Mouse (Mus musculus) kidney, postnatal 0 days (tissue): ENCODE results near the gene Mfsd14b. TPM values are rescaled to one million over a fixed set of nuclear protein-coding genes. Genes with fewer than 3 reads are reported as not detected.
A peak's percentile ranks its signal among the peaks of the same experiment; 100 is the strongest.

ENCODE experiments used
- ATAC-seq: fragments of 200-750 bp; cut with Nextera tagmentation; replicated peaks from 2 replicates; pipeline ENCODE4 v1.8.0; 2017; ENCODE audit warnings: low read depth, moderate number of reproducible peaks, moderate TSS enrichment, moderate library complexity; ENCODE audit not compliant: low FRiP score
- DNase-seq: peaks from one replicate; pipeline ENCODE4 v3.0.0-alpha.2; 2016; ENCODE audit warnings: low spot score
- H3K27ac ChIP-seq: fragments of 300-500 bp; sonication (generic); 2 replicates; pipeline ENCODE4 v1.5.1; 2014; ENCODE audit warnings: mild to moderate bottlenecking
- H3K27me3 ChIP-seq: fragments of 300-500 bp; sonication (generic); 2 replicates; pipeline ENCODE4 v1.6.1; 2014; ENCODE audit warnings: low read length, mixed read lengths; ENCODE audit not compliant: insufficient read depth
- H3K36me3 ChIP-seq: fragments of 300-500 bp; sonication (generic); 2 replicates; pipeline ENCODE4 v1.6.1; 2014; ENCODE audit warnings: low read length, mixed read lengths; ENCODE audit not compliant: insufficient read depth
- H3K4me1 ChIP-seq: fragments of 300-500 bp; sonication (generic); replicated peaks from 2 replicates; pipeline ENCODE4 v1.6.1; 2014; ENCODE audit warnings: antibody characterized with exemption, low read length, mixed read lengths; ENCODE audit not compliant: insufficient read depth
- H3K4me2 ChIP-seq: fragments of 300-500 bp; sonication (generic); 2 replicates; pipeline ENCODE4 v1.6.1; 2014; ENCODE audit warnings: mild to moderate bottlenecking, low read length, moderate library complexity, mixed read lengths
- H3K4me3 ChIP-seq: fragments of 300-500 bp; sonication (generic); replicated peaks from 2 replicates; pipeline ENCODE4 v1.5.1; 2014; ENCODE audit warnings: low read depth, low read length
- H3K9ac ChIP-seq: fragments of 300-500 bp; sonication (generic); 2 replicates; pipeline ENCODE4 v1.6.1; 2014; ENCODE audit warnings: low read depth, low read length
- H3K9me3 ChIP-seq: fragments of 300-500 bp; sonication (generic); replicated peaks from 2 replicates; pipeline ENCODE4 v1.6.1; 2016; ENCODE audit warnings: low read length, inconsistent platforms, mixed read lengths
- CTCF ChIP-seq: IDR thresholded peaks from 2 replicates; pipeline ENCODE4 v1.5.1; 2016; ENCODE audit warnings: antibody characterized with exemption, low read depth, mild to moderate bottlenecking, moderate library complexity
- WGBS: fragments of 180-500 bp; shearing (Covaris S2); extraction: QIAGEN DNeasy Blood & Tissue Kit; methylation state at CpG from one replicate; pipeline ENCODE4 v1.1.7; 2014; 5-methylcytosine and 5-hydroxymethylcytosine counted together
- polyA plus RNA-seq: library from polyadenylated mRNA; unstranded; fragments of >200 nt; fragmentation: Nextera tagmentation; extraction: Ambion mirVana; gene quantifications from 2 replicates; pipeline ENCODE4 v1.2.1, GENCODE M21; 2015

The Mfsd14b gene
- polyA plus RNA-seq, 1 experiment from 2014 or later: 52.4 TPM

- 60% methylated on average over 3 of the region's 3 CpGs for WGBS
- Histone ChIP-seq H3K36me3 (no peaks in the 10 kb centered on the region), H3K27ac (peak overlapping the region; percentile 96)
These were observed 464 bp upstream of the Mfsd14b start for GRCm38 (mm10) chr13:65113239-65113638.

GRCm38 (mm10) chr13:65111961-65112360 lies 814 bp downstream of the Mfsd14b start:
- peak overlapping the region; percentile 68 for H3K4me2 ChIP-seq
- no peak for ATAC-seq
- no peaks in the 10 kb centered on the region for H3K36me3 ChIP-seq
- no peaks in the 10 kb centered on the region for H3K9me3 ChIP-seq
- H3K9ac ChIP-seq: peak overlapping the region; percentile 94
- DNase-seq: peak; percentile 56
- no peaks in the 10 kb centered on the region for H3K27me3 ChIP-seq
- peak overlapping the region; percentile 96 for H3K27ac ChIP-seq
- no peaks in the 10 kb centered on the region for H3K4me1 ChIP-seq
- no peak for TF ChIP-seq CTCF
- peak overlapping the region; percentile 87 for H3K4me3 ChIP-seq
- WGBS: 1% methylated on average over 5 of the region's 5 CpGs

More at GRCm38 (mm10) chr13:65113239-65113638, 464 bp upstream of the Mfsd14b start:
- no peaks in the 10 kb centered on the region for H3K4me1 ChIP-seq
- ATAC-seq (peak; percentile 55), DNase-seq (no peak)
- peak overlapping the region; percentile 68 for H3K4me2 ChIP-seq
- peak overlapping the region; percentile 87 for H3K4me3 ChIP-seq
- TF ChIP-seq CTCF: no peak
- peak overlapping the region; percentile 94 for H3K9ac ChIP-seq
- no peaks in the 10 kb centered on the region for H3K27me3 ChIP-seq
- no peaks in the 10 kb centered on the region for H3K9me3 ChIP-seq

- DNase-seq (no peak), ATAC-seq (no peak)
- H3K9ac ChIP-seq: no peak overlapping the region
- H3K36me3 ChIP-seq: 0 out of 2 replicates have a peak, but pooled peaks cover 5% of the 10 kb centered on the region
- H3K27me3 ChIP-seq: no peaks in the 10 kb centered on the region
- TF ChIP-seq CTCF: no peak
- no peak overlapping the region for H3K27ac ChIP-seq
- no peaks in the 10 kb centered on the region for H3K4me1 ChIP-seq
- 91% methylated on average over 3 of the region's 3 CpGs for WGBS
- peaks cover 7% of the 10 kb centered on the region for H3K9me3 ChIP-seq
- no peak overlapping the region for H3K4me3 ChIP-seq
- no peak overlapping the region for H3K4me2 ChIP-seq
These were observed 11.5 kb downstream of the Mfsd14b start for GRCm38 (mm10) chr13:65101232-65101631.

- no peak overlapping the region for H3K9ac ChIP-seq
- no peak overlapping the region for H3K4me3 ChIP-seq
- H3K27me3 ChIP-seq: no peaks in the 10 kb centered on the region
- H3K36me3 ChIP-seq: 0 out of 2 replicates have a peak, but pooled peaks cover 5% of the 10 kb centered on the region
- H3K4me2 ChIP-seq: no peak overlapping the region
- no peak for DNase-seq
- H3K27ac ChIP-seq: no peak overlapping the region
- TF ChIP-seq CTCF: no peak
- H3K9me3 ChIP-seq: peaks cover 7% of the 10 kb centered on the region
- 97% methylated on average over 9 of the region's 9 CpGs for WGBS
- no peaks in the 10 kb centered on the region for H3K4me1 ChIP-seq
- ATAC-seq: no peak
These were observed 12.1 kb downstream of the Mfsd14b start for GRCm38 (mm10) chr13:65100678-65101077.

GRCm38 (mm10) chr13:65097018-65097417 lies 15.8 kb downstream of the Mfsd14b start:
- H3K36me3 ChIP-seq: 0 out of 2 replicates have a peak, but pooled peaks cover 5% of the 10 kb centered on the region
- H3K4me1 ChIP-seq: no peaks in the 10 kb centered on the region
- DNase-seq (no peak), ATAC-seq (no peak)
- no peak overlapping the region for H3K27ac ChIP-seq
- TF ChIP-seq CTCF: no peak
- H3K27me3 ChIP-seq: no peaks in the 10 kb centered on the region
- H3K4me3 ChIP-seq: no peak overlapping the region
- peaks cover 7% of the 10 kb centered on the region for H3K9me3 ChIP-seq
- H3K4me2 ChIP-seq: no peak overlapping the region
- no peak overlapping the region for H3K9ac ChIP-seq

GRCm38 (mm10) chr13:65095923-65096322 lies 16.9 kb downstream of the Mfsd14b start:
- 0 out of 2 replicates have a peak, but pooled peaks cover 5% of the 10 kb centered on the region for H3K36me3 ChIP-seq
- H3K4me1 ChIP-seq: no peaks in the 10 kb centered on the region
- H3K4me2 ChIP-seq: no peak overlapping the region
- peaks cover 7% of the 10 kb centered on the region; the same call in 1 of the 2 replicates for H3K9me3 ChIP-seq
- DNase-seq (no peak), ATAC-seq (no peak)
- TF ChIP-seq CTCF: no peak
- WGBS: 95% methylated on average over 4 of the region's 4 CpGs
- no peak overlapping the region for H3K9ac ChIP-seq
- H3K27me3 ChIP-seq: no peaks in the 10 kb centered on the region
- H3K4me3 ChIP-seq: no peak overlapping the region
- no peak overlapping the region for H3K27ac ChIP-seq

- no peaks in the 10 kb centered on the region for H3K9me3 ChIP-seq
- WGBS: 88% methylated on average over 2 of the region's 2 CpGs
These were observed 42.8 kb downstream of the Mfsd14b start for GRCm38 (mm10) chr13:65069969-65070368.

More at GRCm38 (mm10) chr13:65069969-65070368, 42.8 kb downstream of the Mfsd14b start:
- H3K4me2 ChIP-seq: no peak overlapping the region
- ATAC-seq (no peak), DNase-seq (no peak)
- H3K4me3 ChIP-seq: no peak overlapping the region
- H3K4me1 ChIP-seq: no peaks in the 10 kb centered on the region
- TF ChIP-seq CTCF: no peak
- H3K36me3 ChIP-seq: peaks cover 16% of the 10 kb centered on the region; the same call in 1 of the 2 replicates
- H3K27me3 ChIP-seq: no peaks in the 10 kb centered on the region
- no peak overlapping the region for H3K9ac ChIP-seq
- H3K27ac ChIP-seq: no peak overlapping the region
